Mouse (Mus musculus) lung, adult 18-20 months (tissue): ENCODE results near the gene Gdnf.
A peak's percentile ranks its signal among the peaks of the same experiment; 100 is the strongest.

Experiments used
- DNase-seq, 2 experiments: peaks; one replicate each; pipeline ENCODE4 v3.0.0; 2022; ENCODE audit warnings: mixed read lengths in 2 of 2

The Gdnf gene

GRCm38 (mm10) chr15:7810556-7811252, at the start of gene Gdnf:
TSS of gene Gdnf (plus strand) at chr15:7810846.
- no peak for DNase-seq

- DNase-seq: no peak
These were observed 43.5 kb upstream of the Gdnf start for GRCm38 (mm10) chr15:7767166-7767565.

- no peak for DNase-seq
These were observed 37.7 kb upstream of the Gdnf start for GRCm38 (mm10) chr15:7772983-7773382.

- no peak for DNase-seq
These were observed 29.1 kb upstream of the Gdnf start for GRCm38 (mm10) chr15:7781517-7781916.

GRCm38 (mm10) chr15:7809841-7810391, 730 bp upstream of the Gdnf start:
- DNase-seq: no peak

GRCm38 (mm10) chr15:7811253-7811625, 593 bp downstream of the Gdnf start:
- no peak for DNase-seq

- DNase-seq: no peak
These were observed 1.4 kb downstream of the Gdnf start for GRCm38 (mm10) chr15:7811856-7812733.

- DNase-seq: peak; percentile 46 to 64
These were observed 2.4 kb downstream of the Gdnf start for GRCm38 (mm10) chr15:7812872-7813530.

- DNase-seq: no peak
These were observed 3.1 kb downstream of the Gdnf start for GRCm38 (mm10) chr15:7813531-7814370.

GRCm38 (mm10) chr15:7814371-7814680, 3.7 kb downstream of the Gdnf start:
- DNase-seq: no peak

- no peak for DNase-seq
These were observed 4.3 kb downstream of the Gdnf start for GRCm38 (mm10) chr15:7814917-7815316.

- DNase-seq: peak; percentile 17 to 29
These were observed 4.9 kb downstream of the Gdnf start for GRCm38 (mm10) chr15:7815521-7815944.

- DNase-seq: no peak
These were observed 13.2 kb downstream of the Gdnf start for GRCm38 (mm10) chr15:7823886-7824285.

- no peak for DNase-seq
These were observed 14.9 kb downstream of the Gdnf start for GRCm38 (mm10) chr15:7825530-7825929.

- DNase-seq: no peak
These were observed 24.8 kb downstream of the Gdnf start for GRCm38 (mm10) chr15:7835404-7835803.

GRCm38 (mm10) chr15:7838060-7838920, 27.6 kb downstream of the Gdnf start:
- no peak for DNase-seq

GRCm38 (mm10) chr15:7838921-7839309, 28.3 kb downstream of the Gdnf start:
- DNase-seq: no peak

- no peak for DNase-seq
These were observed 31.0 kb downstream of the Gdnf start for GRCm38 (mm10) chr15:7841664-7842063.

GRCm38 (mm10) chr15:7842398-7842797, 31.8 kb downstream of the Gdnf start:
- no peak for DNase-seq

- DNase-seq: no peak
These were observed 46.8 kb downstream of the Gdnf start for GRCm38 (mm10) chr15:7857418-7857817.

- DNase-seq: no peak
These were observed 48.2 kb downstream of the Gdnf start for GRCm38 (mm10) chr15:7858841-7859240.
